Mouse (Mus musculus) E14TG2a.4 (cell line): Measurements from ENCODE around the gene Xbp1.
"Not testable (repeated sequence)": the region's sequence is repeated elsewhere in the genome, so short reads cannot be mapped to it uniquely, and the experiment has no call there.

Experiments
- H3K27me3 ChIP-seq: 2 replicates; pipeline ENCODE4 v1.6.1; 2014; ENCODE audit warnings: low read length, control low read depth; ENCODE audit not compliant: insufficient read depth
- H3K36me3 ChIP-seq: 2 replicates; pipeline ENCODE4 v1.6.1; 2014; ENCODE audit warnings: low read length, control low read depth; ENCODE audit not compliant: insufficient read depth
- H3K4me1 ChIP-seq: replicated peaks from 2 replicates; pipeline ENCODE4 v1.6.1; 2014; ENCODE audit warnings: low read depth, low read length, control low read depth
- H3K4me3 ChIP-seq: replicated peaks from 2 replicates; pipeline ENCODE4 v1.5.1; 2014; ENCODE audit warnings: mild to moderate bottlenecking, low read length
- H3K9me3 ChIP-seq: 2 replicates; pipeline ENCODE4 v1.6.1; 2014; ENCODE audit warnings: low read length, control low read depth
- CTCF ChIP-seq: conservative IDR thresholded peaks from 2 replicates; pipeline ENCODE4 v1.5.1; 2014; ENCODE audit warnings: low read length
- NANOG ChIP-seq: IDR thresholded peaks from 2 replicates; pipeline ENCODE4 v1.6.1; 2014; ENCODE audit warnings: borderline replicate concordance, low read length, mixed read lengths
- POU5F1 ChIP-seq: IDR thresholded peaks from 2 replicates; pipeline ENCODE4 v1.6.1; 2014; ENCODE audit warnings: low read length, borderline replicate concordance

Xbp1 gene

DNA sequence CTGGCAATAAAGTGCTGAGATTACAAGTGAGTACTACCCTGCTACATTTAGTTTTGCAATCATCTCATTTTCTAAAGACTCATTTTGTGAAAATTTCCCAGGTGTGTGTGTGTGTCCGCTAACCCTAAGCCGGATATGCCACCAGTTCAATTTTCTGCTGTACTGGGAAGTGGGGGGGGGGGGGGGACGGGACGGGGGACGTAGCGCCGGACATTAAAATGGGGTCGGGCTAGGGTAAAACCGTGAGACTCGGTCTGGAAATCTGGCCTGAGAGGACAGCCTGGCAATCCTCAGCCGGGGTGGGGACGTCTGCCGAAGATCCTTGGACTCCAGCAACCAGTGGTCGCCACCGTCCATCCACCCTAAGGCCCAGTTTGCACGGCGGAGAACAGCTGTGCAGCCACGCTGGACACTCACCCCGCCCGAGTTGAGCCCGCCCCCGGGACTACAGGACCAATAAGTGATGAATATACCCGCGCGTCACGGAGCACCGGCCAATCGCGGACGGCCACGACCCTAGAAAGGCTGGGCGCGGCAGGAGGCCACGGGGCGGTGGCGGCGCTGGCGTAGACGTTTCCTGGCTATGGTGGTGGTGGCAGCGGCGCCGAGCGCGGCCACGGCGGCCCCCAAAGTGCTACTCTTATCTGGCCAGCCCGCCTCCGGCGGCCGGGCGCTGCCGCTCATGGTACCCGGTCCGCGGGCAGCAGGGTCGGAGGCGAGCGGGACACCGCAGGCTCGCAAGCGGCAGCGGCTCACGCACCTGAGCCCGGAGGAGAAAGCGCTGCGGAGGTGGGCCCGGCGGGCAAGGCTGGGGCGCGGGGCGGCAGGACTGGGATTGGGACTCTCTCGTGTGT is at the start of gene Xbp1:
Xbp1 (plus strand) TSS at position 248 of the 854 bp plus-strand sequence.
- no peaks in the 10 kb centered on the region for H3K27me3 ChIP-seq
- H3K36me3 ChIP-seq: peaks cover 35% of the 10 kb centered on the region
- no peaks in the 10 kb centered on the region for H3K9me3 ChIP-seq
- H3K4me3 ChIP-seq: peak within 1 kb of the TSS; percentile 99
- peaks cover 79% of the 10 kb centered on the region for H3K4me1 ChIP-seq
- no peak for TF ChIP-seq CTCF
- no peak for TF ChIP-seq NANOG
- no peak for TF ChIP-seq POU5F1

GRCm38 (mm10) chr11:5474130-5474529 is 46.3 kb upstream of the Xbp1 start:
- H3K4me1 ChIP-seq: peaks cover 35% of the 10 kb centered on the region
- H3K4me3 ChIP-seq: no peak overlapping the region
- no peaks in the 10 kb centered on the region for H3K9me3 ChIP-seq
- TF ChIP-seq CTCF: peak; percentile 74
- TF ChIP-seq POU5F1: no peak
- TF ChIP-seq NANOG: no peak
- H3K27me3 ChIP-seq: no peaks in the 10 kb centered on the region
- H3K36me3 ChIP-seq: peaks cover 27% of the 10 kb centered on the region

GRCm38 (mm10) chr11:5475556-5476118 is 44.8 kb upstream of the Xbp1 start:
- Histone ChIP-seq H3K36me3 (peaks cover 27% of the 10 kb centered on the region), H3K4me1 (peaks cover 47% of the 10 kb centered on the region)
- H3K4me3 ChIP-seq, H3K27me3 ChIP-seq, H3K9me3 ChIP-seq: not testable (repeated sequence)

GRCm38 (mm10) chr11:5476806-5477205 is 43.7 kb upstream of the Xbp1 start:
- peaks cover 27% of the 10 kb centered on the region for H3K36me3 ChIP-seq
- H3K9me3 ChIP-seq: no peaks in the 10 kb centered on the region
- TF ChIP-seq CTCF: no peak
- no peak for TF ChIP-seq NANOG
- TF ChIP-seq POU5F1: no peak
- H3K27me3 ChIP-seq: no peaks in the 10 kb centered on the region
- H3K4me3 ChIP-seq: peak overlapping the region; percentile 84
- H3K4me1 ChIP-seq: peaks cover 58% of the 10 kb centered on the region

GRCm38 (mm10) chr11:5478193-5478592 is 42.3 kb upstream of the Xbp1 start:
- no peak for TF ChIP-seq CTCF
- no peak for TF ChIP-seq NANOG
- no peak for TF ChIP-seq POU5F1
- Histone ChIP-seq H3K27me3 (no peaks in the 10 kb centered on the region), H3K9me3 (no peaks in the 10 kb centered on the region), H3K4me1 (peaks cover 72% of the 10 kb centered on the region), H3K36me3 (peaks cover 27% of the 10 kb centered on the region), H3K4me3 (peak overlapping the region; percentile 84)

DNA sequence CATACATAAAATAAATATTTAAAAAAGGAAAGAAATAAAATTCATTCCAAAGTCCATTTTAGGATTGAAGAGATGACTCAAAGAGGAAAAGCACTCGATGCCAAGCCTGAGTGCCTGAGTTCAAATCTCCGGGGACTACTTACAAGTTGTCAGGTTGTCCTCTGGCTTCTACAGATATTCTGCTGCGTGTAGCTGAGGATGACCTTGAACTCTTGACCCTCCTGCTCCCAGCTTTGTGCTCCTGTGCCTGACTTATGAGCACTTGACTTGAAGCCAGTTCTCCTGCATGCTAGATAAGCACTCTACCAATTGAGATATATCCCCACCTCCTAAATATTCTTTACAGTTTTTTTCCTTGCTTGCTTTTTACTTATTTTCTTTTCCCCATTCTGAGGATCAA is 41.6 kb upstream of the Xbp1 start:
- TF ChIP-seq NANOG: no peak
- TF ChIP-seq CTCF: no peak
- no peak for TF ChIP-seq POU5F1
- Histone ChIP-seq H3K4me1 (peaks cover 77% of the 10 kb centered on the region), H3K27me3 (no peaks in the 10 kb centered on the region)

GRCm38 (mm10) chr11:5482581-5482980 is 37.9 kb upstream of the Xbp1 start:
- TF ChIP-seq POU5F1 (no peak), NANOG (no peak), CTCF (no peak)
- Histone ChIP-seq H3K27me3 (no peaks in the 10 kb centered on the region), H3K4me1 (peaks cover 76% of the 10 kb centered on the region), H3K36me3 (no peaks in the 10 kb centered on the region), H3K4me3 (peak overlapping the region; percentile 53), H3K9me3 (no peaks in the 10 kb centered on the region)

More for the DNA sequence above, 41.6 kb upstream of the Xbp1 start:
- Histone ChIP-seq H3K4me3 (peak overlapping the region; percentile 84; the same call in 1 of the 2 replicates), H3K9me3 (no peaks in the 10 kb centered on the region), H3K36me3 (peaks cover 27% of the 10 kb centered on the region)

DNA sequence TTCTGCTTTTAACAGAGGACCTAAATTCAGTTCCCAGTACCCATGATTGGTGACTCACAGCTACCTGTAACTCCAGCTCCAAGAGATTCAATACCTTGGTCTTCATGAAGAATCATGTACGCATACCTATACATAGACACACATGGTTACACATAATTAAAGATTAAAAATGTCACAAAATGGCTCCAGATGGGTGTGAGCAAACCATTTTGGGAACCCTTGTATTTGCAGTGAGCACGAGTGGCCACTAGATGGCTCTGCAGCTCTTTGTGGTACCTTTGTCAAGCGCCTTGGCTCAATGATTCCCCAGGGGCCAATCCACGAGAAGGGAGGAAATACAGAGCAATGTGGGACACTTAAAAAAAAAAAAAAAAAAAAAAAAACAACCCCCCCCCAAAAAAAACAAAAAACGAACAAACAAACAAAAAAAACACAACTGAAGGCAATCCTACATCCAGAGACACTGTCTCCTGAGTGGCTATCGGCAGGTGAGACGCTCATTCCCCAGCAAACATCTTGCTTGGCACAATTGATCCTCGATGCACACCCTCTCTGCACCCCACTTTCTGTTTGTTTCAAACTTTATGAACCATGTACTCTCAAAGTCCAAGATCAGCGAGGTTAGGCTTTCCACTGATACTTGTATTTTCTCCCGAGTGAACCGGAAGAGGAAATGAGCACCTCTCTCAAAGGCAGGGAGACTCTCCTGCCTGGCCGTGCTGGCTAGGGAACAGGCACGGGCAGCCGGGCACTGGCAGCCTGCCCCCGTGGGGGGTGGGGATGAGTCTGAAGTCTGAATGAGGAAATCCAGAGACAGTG is 35.1 kb upstream of the Xbp1 start:
- H3K36me3 ChIP-seq: 0 out of 2 replicates have a peak, but pooled peaks cover 4% of the 10 kb centered on the region
- H3K9me3 ChIP-seq: no peaks in the 10 kb centered on the region
- no peaks in the 10 kb centered on the region for H3K27me3 ChIP-seq
- H3K4me3 ChIP-seq: peak overlapping the region; percentile 76
- H3K4me1 ChIP-seq: peaks cover 82% of the 10 kb centered on the region
- peak; percentile 94 for TF ChIP-seq CTCF
- no peak for TF ChIP-seq POU5F1
- TF ChIP-seq NANOG: no peak

- not testable (repeated sequence) for H3K36me3 ChIP-seq, H3K9me3 ChIP-seq, H3K27me3 ChIP-seq
- H3K4me3 ChIP-seq: peak overlapping the region; percentile 37
- peaks cover 78% of the 10 kb centered on the region for H3K4me1 ChIP-seq
Observed at GRCm38 (mm10) chr11:5489433-5489832, 31.0 kb upstream of the Xbp1 start.
